Mouse (Mus musculus): ENCODE results near the gene Timmdc1. TPM values are rescaled to one million over a fixed set of nuclear protein-coding genes. Genes with fewer than 3 reads are reported as not detected.

The Timmdc1 gene
- 9.9 and 13.4 TPM in 2 replicates for polyA plus RNA-seq (2012; rRNA removed)

DNA sequence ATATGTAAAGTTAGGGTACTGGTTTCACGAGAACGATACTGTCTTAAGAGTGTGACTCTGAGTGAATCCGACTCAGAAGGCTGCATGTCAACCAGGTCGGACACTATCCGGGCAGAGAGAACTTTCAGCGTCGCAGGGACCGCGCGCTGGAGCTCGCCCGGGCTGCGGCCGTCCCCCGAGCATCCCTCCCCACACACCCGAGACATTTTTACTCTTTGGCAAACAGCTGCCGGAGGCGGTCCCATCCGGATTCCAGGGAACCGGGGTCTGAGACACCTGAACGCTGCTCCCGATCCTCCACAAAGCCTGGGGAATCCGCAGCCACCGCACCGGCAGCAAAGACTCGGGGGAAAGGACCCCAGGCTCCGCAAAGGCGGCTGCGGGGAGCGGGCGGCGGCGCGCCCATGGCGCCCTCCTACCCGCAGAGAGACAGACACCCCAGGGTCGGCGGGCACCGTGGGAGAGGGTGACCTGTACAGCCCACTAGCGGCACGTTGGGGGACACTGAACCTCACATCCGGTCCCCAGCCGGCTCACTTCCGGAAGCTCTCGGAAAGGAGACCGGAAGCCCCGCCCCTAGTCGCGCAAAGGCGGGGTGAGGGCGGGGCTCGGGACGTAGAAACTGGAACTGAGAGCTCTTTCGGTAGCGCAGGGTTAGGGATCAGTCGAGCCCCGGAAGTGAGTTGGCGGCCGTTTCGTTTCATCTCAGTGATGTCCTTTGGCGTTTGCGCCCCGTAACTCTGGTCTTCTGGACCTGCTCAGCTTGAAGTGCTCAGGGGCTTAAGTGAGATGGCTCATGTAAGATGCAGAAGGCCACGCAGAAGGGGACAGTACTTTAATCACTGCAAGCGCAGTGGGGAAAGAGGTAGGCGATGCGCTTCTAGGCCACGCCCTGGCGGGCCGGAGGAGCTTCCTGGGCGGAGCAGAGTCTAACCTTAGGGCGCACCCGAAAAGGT lies at the start of gene Timmdc1:
Gene Timmdc1 (minus strand): TSS at position 535 of the 956 bp plus-strand sequence.
- under 1% methylated on average over 73 of the region's 73 CpGs for WGBS
- DNase-seq (ENCODE audit: low read depth, low spot score): peak; percentile 88

DNA sequence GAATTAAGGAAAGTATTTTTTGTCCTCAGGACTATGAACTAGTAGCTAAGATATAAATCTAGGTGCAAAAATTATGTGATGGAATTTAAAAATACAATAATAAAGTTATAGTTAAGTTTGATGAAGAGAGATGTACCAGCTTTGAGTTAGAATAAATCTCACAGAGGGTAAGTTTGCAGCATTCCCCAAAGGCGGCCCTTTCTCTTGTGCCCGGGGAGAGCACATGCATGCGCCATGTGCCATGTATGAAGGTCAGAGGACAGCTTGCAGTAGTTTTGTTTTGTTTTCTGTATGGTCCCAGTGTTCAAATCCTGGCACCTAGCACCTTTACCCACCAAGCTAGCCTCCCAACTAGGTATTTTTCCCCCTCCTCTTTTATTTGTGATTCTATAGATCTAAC lies 49.0 kb upstream of the Timmdc1 start:
- WGBS: 94% methylated on average over 3 of the region's 3 CpGs
- DNase-seq (ENCODE audit: low read depth, low spot score): no peak

DNA sequence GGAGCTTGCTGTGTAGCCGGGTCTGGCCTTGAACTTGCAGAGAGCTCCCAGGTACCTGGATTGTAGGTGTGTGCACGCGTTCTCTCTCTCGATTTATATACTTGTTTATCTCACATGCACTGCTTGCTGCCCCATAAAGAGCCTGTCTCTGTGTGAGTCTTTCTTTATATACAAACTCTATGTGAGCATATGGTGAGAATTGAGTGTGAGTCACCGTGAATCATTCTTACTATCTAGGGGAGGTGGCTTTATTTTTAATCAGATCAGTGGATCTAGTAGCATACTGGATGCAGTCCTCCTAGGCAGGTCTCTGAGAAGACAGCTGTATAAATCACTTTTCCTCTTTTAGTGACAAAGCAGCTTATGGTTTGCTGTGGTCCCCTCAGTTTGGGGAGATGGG lies 45.7 kb upstream of the Timmdc1 start:
- no peak for DNase-seq (ENCODE audit: low read depth, low spot score)
- WGBS: 88% methylated on average over 5 of the region's 5 CpGs

DNA sequence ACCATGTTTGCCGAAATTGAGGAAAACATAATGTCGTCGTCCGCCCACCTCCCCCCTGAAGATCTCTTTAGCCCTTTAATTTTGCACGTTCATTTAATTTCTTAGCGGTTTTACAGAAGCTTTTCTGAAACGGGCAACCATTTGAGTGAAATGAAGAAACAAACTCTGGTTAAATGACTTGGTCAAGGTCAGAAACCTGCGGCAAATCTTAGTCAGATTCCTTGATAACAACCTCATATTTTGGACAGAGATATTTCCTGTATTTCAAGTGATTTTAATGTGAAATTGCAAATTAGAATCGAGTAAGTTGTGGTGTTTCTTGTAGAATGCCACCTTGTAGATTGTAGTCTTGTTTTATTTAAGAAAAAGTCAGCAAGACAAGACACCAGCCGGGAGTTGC lies 41.1 kb upstream of the Timmdc1 start:
- WGBS: 14% methylated on average over 10 of the region's 10 CpGs
- DNase-seq (ENCODE audit: low read depth, low spot score): no peak

DNA sequence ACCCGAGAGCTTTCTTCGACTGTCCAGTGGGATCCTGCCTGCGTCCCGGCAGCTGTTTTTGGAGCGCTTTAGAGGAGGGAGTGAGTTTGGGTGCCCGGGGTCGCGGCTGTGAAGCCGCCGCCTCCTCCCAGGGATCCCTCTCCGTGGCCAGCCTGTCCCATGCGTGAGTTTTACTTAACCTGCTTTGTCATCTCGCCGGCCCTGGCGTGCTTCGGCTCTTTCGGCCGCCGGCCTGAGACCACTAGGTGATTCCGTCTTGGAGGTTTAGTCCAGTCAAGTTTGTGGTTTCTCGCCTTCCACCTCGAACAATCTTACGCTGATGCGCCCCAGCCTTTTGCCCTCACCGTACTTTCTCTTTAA lies 40.5 kb upstream of the Timmdc1 start:
- no peak for DNase-seq (ENCODE audit: low read depth, low spot score)

DNA sequence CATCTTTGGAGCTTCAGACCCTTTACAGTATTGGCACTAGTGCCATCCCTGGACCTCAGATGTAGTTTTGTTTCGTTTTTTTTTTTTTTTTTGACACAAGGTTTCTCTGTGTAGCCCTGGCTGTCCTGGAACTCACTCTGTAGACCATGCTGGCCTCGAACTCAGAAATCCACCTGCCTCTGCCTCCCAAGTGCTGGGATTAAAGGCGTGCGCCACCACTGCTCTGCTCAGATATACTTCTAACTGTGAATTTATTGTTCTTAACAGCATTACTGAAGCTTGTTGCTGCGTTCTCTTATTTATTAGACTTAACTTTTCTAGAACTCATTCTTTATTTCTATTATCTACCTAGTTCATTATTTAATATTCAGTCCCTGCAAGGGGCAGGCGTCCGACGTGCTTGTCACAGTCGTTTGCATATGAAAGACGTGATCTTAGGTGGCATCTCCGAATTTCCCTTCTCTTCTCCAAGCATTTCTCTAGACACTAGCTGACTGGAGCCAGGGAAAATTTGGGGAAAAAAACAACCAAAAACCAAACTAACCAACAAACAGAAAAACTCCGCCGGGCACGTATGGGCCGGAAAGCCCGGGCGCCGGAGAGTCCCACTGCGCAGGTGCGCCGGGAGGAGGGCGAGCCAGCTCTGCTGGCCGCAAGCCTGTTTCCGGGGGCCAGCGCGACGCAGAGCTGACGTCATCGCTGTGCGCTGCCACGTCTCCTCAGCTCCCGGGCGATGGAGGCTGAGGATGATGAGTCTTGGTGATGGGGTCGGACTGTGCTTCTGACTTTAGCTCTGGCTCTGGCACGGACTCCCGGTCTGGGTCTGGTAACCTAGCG lies 39.9 kb upstream of the Timmdc1 start:
- peak; percentile 75 for DNase-seq (ENCODE audit: low read depth, low spot score)

More for the DNA sequence above, 40.5 kb upstream of the Timmdc1 start:
- WGBS: under 1% methylated on average over 25 of the region's 25 CpGs

DNA sequence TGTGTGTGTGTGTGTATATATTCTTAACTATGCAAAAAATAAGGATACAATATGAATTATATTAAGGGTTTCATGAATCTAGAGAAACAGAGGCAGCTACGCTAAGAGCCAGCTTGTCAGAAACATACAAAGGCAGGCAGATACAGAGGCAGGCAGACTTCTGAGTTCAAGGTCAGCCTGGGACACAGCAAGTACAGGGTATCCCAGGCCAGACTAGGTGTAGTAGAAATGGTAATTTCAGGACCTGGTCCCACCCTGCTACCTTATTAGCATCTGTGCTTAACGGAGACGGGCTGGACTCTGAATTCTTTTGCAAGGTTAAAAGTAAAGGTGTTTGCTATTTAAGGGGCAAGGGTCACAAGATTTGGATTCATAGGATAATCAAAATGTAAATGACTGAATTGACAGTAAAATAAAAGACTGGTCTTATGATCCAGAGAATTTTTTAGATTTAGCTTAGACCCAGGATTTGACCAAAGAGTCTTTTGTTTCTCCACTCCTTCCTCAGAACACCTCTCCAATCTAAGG lies 35.8 kb upstream of the Timmdc1 start, which contains the start of gene Tmem39a:
Gene Tmem39a (plus strand): TSS at position 478 of the 528 bp plus-strand sequence.
- no peak for DNase-seq (ENCODE audit: low read depth, low spot score)
- WGBS: 66% methylated on average over 3 of the region's 3 CpGs

More for the DNA sequence above, 39.9 kb upstream of the Timmdc1 start:
- WGBS: 7% methylated on average over 37 of the region's 37 CpGs

DNA sequence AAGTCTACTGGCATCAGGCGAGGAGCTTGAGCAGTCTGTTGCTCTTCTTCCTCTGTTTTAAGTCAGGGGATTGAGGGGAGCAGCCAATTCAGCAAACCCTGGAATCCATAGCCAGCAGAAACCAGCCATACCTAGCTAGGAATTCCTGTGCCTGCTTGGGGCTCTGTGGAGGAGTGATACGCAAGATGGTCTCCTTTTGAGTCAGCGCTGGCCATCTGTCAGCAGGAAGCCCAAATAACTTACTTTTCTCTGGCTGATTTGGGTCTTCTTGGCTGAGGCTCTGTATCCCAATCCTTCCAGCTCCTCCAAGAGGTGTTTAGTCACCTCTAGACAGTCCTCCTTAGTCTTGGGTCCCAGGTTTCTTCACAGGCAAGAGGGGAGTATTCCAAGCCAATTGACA lies 33.5 kb upstream of the Timmdc1 start:
- no peak for DNase-seq (ENCODE audit: low read depth, low spot score)
- WGBS: 85% methylated on average over 3 of the region's 3 CpGs

DNA sequence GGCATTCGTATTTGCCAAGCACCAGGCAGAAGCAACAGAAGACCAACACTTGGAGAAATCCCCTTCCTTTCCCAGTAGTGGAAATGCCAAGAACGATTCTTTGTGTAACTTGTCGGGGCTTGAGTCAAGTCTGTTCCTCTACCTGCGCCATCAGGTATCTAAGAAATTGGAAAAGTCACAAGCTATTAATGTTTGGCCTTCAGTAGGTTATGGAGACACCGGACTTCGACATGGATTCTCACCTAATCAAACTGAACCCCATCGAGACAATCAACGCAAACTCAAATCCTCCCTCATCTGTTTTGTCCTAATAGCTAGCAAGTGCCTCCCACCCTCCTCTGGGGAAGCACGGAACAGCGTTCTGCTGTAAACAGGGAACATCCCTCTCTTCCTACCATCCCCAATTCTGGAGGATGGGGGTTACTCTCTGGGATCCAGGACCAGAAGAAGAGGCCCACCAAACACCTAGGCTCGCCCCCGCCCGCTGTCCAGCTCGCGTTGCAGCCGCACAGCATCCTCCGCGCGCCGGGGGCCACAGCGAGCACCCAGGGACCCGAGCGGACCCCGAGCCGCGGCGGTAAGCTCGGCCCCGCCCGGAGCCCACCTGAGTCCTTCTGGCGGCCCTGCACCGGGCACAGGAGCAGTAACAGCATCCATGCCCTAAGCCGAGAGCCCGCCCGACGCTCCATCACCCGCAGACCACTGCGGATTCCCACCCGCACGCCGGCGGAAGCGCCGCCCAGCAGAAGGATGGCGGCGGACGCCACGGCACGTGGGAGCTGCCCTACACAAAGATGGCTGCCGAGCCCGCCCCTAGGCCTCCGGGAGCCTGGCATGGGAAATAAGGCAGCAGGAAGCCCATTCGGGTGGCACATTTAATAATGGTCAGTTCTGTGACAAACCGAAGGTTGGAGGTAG lies 27.3 kb upstream of the Timmdc1 start, which contains the start of gene Poglut1:
Gene Poglut1 (minus strand): TSS at position 780 of the 918 bp plus-strand sequence.
- no peak for DNase-seq (ENCODE audit: low read depth, low spot score)
- WGBS: 3% methylated on average over 54 of the region's 54 CpGs

DNA sequence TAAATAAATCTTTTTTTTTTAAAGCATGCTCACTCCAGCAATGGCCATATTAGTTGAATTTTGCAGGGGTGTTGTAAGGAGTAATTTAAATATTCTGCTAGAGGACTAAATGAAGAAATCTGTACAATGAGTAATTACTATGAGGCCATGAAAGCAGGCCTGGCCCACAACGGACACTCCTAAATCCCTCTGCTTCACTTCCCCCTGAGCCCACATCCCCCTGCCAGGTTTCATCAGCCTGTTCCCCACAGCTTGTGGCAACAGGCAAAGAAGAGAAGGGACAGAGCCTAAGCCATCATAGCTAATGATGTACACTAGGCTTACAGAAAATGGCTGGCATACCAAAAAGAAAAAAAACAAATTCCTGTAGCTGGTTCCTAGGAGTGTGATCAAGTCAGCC lies 25.5 kb upstream of the Timmdc1 start:
- no peak for DNase-seq (ENCODE audit: low read depth, low spot score)
- WGBS: 89% methylated on average over 1 of the region's 1 CpGs

DNA sequence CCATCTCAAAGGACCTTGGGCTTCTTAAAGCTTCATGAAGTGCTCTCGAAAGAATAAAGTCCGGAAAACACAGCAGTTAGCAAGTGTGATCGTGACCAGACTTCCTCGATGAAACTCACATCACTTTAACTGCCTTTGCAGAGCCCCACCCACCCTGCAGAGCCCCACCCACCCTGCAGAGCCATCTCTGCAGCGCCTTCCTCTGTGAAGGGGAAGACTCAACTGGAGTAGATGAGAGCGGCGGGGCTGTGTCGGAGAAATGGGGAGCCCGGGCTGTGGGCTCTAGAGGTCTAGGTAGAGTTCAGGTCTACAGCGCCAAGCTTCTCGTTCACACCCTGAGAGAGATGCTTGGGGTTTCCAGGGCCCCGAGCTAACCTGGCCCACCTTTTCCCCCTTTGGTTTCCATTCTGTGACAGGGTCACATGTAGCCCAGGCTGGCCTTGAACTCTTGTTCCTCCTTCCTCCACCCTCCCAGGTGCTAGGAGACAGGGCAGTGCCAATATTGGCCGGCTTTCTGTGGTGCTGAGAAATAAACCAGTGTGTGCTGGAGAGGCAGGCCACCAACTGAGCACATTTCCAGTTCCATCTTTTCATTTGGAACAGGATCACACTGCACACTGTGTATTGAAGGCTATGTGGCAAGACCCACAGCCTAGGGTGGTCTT lies 16.4 kb upstream of the Timmdc1 start:
- no peak for DNase-seq (ENCODE audit: low read depth, low spot score)
- 76% methylated on average over 13 of the region's 13 CpGs for WGBS

DNA sequence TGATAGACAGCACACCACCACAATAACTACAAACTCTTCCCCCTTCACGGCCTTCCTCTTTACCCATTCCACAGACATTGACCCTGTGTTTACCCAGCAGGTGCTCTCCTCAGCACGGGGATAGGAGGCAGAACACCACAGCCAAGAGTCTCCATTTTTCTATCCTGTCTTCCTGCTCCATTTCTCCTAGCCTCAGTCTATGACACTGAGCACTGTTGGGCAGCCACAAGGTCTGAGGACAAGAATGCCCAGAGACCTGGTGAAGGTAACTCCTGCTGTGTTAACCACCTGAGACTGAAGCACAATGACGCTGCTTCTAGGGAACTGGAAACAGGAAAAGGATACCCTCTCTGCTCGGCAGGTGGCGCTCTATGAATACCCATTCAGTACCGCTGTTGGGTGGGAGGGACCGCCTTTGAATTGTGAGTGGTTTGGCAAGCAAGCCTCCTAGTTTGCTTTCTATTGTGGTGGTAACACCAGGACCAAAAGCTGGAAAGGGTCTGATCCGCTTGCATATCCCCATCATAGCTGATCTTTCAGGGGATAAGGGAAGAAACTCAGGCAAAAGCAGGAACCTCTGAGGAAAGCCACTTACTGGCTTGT lies 14.2 kb upstream of the Timmdc1 start:
- DNase-seq (ENCODE audit: low read depth, low spot score): no peak
- WGBS: 31% methylated on average over 8 of the region's 8 CpGs

DNA sequence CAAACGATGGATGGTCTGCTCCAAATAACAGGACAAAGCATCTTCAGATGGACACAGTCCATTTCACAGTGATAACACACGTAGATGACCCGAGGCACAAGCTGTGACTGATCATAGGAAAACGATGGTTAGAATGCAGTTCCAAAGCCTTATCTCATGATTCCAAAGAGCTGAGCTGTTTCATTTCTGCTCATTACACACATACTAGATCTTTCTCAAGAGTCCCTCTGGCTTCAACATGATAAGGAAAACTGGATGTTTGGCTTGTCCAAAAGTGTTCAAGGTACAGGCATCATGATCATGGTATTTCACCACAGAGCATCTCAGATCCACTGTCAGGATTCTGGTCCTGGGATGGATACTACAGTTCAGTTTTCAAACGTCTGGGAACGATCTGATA lies 3.8 kb upstream of the Timmdc1 start:
- WGBS: 81% methylated on average over 6 of the region's 6 CpGs
- no peak for DNase-seq (ENCODE audit: low read depth, low spot score)

DNA sequence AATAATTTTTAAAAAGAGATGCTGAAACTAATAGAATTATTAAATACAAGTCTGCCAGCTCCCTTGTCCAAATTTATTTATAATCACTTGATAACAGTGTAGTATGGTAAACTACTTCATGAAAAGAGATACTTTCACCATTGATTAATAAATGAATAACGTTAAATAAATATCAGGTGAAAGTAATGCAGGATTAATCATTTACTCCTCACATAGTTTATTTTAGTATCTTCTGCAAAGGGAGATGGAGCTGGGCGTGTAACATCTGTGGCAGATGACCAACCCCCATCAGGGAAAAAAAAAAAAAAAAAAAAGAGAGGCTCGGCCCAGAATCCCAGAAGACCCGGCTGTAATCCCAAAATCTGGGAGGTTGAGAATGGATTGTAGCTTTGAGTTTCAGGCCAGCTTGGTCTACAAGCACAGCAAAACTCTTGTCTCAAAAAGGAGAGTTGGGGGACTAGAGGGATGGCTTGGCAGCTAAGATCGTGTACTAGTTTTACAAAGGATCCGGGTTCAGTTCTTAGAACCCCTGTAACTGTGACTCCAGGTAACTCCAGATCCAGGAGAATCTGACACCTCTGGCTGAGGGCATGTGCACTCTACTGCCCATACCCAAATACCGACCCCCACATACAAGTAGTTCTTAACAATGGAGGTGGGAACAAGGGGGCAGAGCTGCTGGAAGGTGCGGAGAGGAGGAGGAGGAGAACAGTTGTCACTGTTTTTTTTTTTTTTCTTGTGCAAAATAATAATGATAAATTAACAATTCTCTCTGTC lies 1.1 kb downstream of the Timmdc1 start:
- WGBS: 13% methylated on average over 8 of the region's 8 CpGs
- no peak for DNase-seq (ENCODE audit: low read depth, low spot score)

DNA sequence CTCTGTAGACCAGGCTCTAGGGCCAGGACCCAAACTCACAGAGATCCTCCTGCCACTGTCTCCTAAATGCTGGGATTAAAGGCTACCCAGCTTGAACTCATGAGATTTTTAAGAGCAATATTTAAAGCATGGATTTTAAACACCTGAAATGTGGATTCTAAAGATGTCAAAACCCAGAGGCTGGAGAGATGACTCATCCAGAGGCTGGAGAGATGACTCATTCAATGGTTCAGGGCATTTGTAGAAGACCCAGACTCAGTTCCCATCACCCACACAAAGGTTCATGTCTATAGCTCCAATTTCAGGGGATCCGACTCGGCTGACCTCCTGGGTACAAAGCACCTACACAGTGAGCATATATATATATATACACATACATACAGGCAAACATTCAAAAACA lies 3.3 kb downstream of the Timmdc1 start:
- no peak for DNase-seq (ENCODE audit: low read depth, low spot score)
- WGBS: 99% methylated on average over 2 of the region's 2 CpGs

DNA sequence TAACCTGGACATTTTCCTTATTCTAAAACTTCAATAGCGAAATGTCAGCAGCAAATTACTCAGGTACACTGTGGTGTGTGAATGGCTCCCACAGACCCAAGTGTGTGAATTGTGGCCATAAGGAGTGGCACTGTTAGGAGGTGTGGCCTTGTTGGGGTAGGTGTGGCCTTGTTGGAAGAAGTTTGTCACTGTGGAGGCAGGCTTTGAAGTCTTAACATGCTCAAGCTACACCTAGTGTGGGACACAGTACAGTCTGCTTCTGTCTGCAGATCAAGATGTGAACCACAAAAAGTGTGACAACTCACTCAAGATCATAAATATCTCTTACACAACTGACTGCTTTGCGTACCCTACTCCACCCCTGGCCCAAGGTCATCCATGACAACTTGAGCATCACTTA lies 11.6 kb downstream of the Timmdc1 start:
- WGBS: 82% methylated on average over 2 of the region's 2 CpGs

DNA sequence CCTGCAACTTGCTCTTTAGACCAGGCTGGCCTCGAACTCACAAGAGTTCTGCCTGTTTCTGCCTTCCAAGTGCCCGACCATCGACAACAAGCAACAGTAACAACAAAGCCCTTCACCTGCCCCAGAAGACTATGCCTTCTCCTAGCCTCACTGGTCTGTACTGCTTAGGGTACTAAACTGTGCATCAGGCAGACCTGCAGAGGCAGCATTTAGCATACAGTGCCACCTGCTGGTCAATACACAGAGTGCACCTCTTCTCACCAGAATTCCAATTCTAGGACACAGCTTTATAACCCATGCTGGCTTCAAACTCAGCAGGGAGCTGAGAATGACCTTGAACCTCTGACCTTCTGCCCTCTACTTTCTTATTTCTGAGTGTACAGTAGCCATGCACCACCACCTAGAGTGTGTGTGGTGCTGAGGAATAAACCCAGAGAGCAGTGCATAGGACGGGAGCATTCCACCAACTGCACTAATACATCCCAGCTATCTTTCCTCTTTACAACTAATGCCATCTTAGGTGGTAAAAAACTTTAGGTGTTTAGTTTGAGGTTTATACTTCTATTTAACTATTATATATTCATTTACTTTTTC lies 16.3 kb downstream of the Timmdc1 start:
- DNase-seq (ENCODE audit: low read depth, low spot score): no peak
- WGBS: 60% methylated on average over 4 of the region's 4 CpGs

More for the DNA sequence above, 11.6 kb downstream of the Timmdc1 start:
- DNase-seq (ENCODE audit: low read depth, low spot score): no peak

All from large intestine, adult 2 months (tissue).